Mouse (Mus musculus) cortical plate, adult 2 months (tissue): Measurements from ENCODE around the gene H60b.

Experiments
- CTCF ChIP-seq: fragments of 200-500 bp; IDR thresholded peaks from 2 replicates; pipeline ENCODE4 v1.5.1; 2011; ENCODE audit warnings: mild to moderate bottlenecking, control low read depth, low read length; ENCODE audit not compliant: insufficient read depth; ENCODE audit errors: extremely low read depth
- POLR2A ChIP-seq: fragments of 200-500 bp; IDR thresholded peaks from 2 replicates; pipeline ENCODE4 v1.6.1; 2011; ENCODE audit warnings: mild to moderate bottlenecking, low read length, control low read depth; ENCODE audit not compliant: insufficient read depth; ENCODE audit errors: extremely low read depth

GRCm38 (mm10) chr10:22308221-22308620, 149.8 kb downstream of the H60b start:
- no peak for TF ChIP-seq CTCF
- no peak for TF ChIP-seq POLR2A
